Mouse (Mus musculus) ovary, adult 18-20 months (tissue): ENCODE measurements at regions not wholly inside any gene's neighbourhood (a gene's known extent, or its start where the extent isn't known, plus 50 kb on each side); places are given as distances from the start of the nearest gene placed in this dataset.

Experiments
- DNase-seq: peaks from one replicate; pipeline ENCODE4 v3.0.0; 2022; ENCODE audit warnings: low spot score, mixed read lengths

- DNase-seq = no peak
These were observed 502.0 kb downstream of the Sqor start for GRCm38 (mm10) chr2:123267036-123267435.

- no peak for DNase-seq
These were observed 510.1 kb downstream of the Sqor start for GRCm38 (mm10) chr2:123274866-123275735.

GRCm38 (mm10) chr2:123275736-123276330 is 510.8 kb downstream of the Sqor start:
- no peak for DNase-seq

- DNase-seq = no peak
These were observed 546.7 kb downstream of the Sqor start for GRCm38 (mm10) chr2:123311554-123312276.

- peak; percentile 6 for DNase-seq
These were observed 547.2 kb downstream of the Sqor start for GRCm38 (mm10) chr2:123312277-123312617.

- no peak for DNase-seq
These were observed 555.5 kb downstream of the Sqor start for GRCm38 (mm10) chr2:123320448-123321097.

- no peak for DNase-seq
These were observed 558.7 kb downstream of the Sqor start for GRCm38 (mm10) chr2:123323769-123324168.

- peak; percentile 6 for DNase-seq
These were observed 559.9 kb downstream of the Sqor start for GRCm38 (mm10) chr2:123324896-123325295.

- no peak for DNase-seq
These were observed 584.7 kb downstream of the Sqor start for GRCm38 (mm10) chr2:123349625-123350346.

GRCm38 (mm10) chr2:123364204-123364603 is 599.2 kb downstream of the Sqor start:
- no peak for DNase-seq

GRCm38 (mm10) chr2:123366571-123366970 is 601.5 kb downstream of the Sqor start:
- no peak for DNase-seq

- DNase-seq = no peak
These were observed 620.8 kb downstream of the Sqor start for GRCm38 (mm10) chr2:123385622-123386418.

GRCm38 (mm10) chr2:123386773-123387604 is 622.0 kb downstream of the Sqor start:
- DNase-seq = no peak

- no peak for DNase-seq
These were observed 625.9 kb downstream of the Sqor start for GRCm38 (mm10) chr2:123390981-123391380.

GRCm38 (mm10) chr2:123394296-123394695 is 629.3 kb downstream of the Sqor start:
- DNase-seq = no peak

- no peak for DNase-seq
These were observed 632.5 kb downstream of the Sqor start for GRCm38 (mm10) chr2:123397551-123397950.

- DNase-seq = no peak
These were observed 636.0 kb downstream of the Sqor start for GRCm38 (mm10) chr2:123401064-123401463.

- no peak for DNase-seq
These were observed 644.0 kb downstream of the Sqor start for GRCm38 (mm10) chr2:123409075-123409474.

- DNase-seq = no peak
These were observed 631.6 kb upstream of the Sema6d start for GRCm38 (mm10) chr2:123458034-123458677.
